Mouse (Mus musculus): Measurements from ENCODE around the gene Msh4.

GRCm38 (mm10) chr3:153895454-153895853 is 10.5 kb downstream of the Msh4 start:
- TF ChIP-seq POLR2A (IDR thresholded peaks at IDR 0.05; ENCODE audit: insufficient read depth, low read length) (no peak), CTCF (IDR thresholded peaks at IDR 0.05; ENCODE audit: low read depth, low read length) (no peak), EP300 (IDR thresholded peaks at IDR 0.05; ENCODE audit: insufficient read depth, low read depth, low read length) (no peak)

All from ES-Bruce4 (cell line).